Mouse (Mus musculus) monocyte, adult 5-6 weeks (primary cell): ENCODE data around the gene Fancc. TPM values are rescaled to one million over a fixed set of nuclear protein-coding genes. Genes with fewer than 3 reads are reported as not detected.

Experiments used
- ATAC-seq: fragments of 153-309, 156-312 bp; replicated peaks from 2 replicates; pipeline ENCODE4 v1.8.0; 2017; ENCODE audit warnings: mild to moderate bottlenecking; ENCODE audit not compliant: low TSS enrichment, insufficient number of reproducible peaks, severe bottlenecking, poor library complexity, low FRiP score
- total RNA-seq: library from RNA; stranded (forward); fragments of 200-1000, 200-491, 200-594 nt; gene quantifications from 3 replicates; pipeline ENCODE4 v1.2.3, GENCODE M21; 2017

Fancc gene
- total RNA-seq, 1 experiment from 2014 or later: 5.9 TPM

- no peak for ATAC-seq
Measured at GRCm38 (mm10) chr13:63305160-63306011, 191.7 kb downstream of the Fancc start.

GRCm38 (mm10) chr13:63304799-63305159 is 192.3 kb downstream of the Fancc start:
- no peak for ATAC-seq

GRCm38 (mm10) chr13:63304124-63304792 is 192.8 kb downstream of the Fancc start:
- no peak for ATAC-seq

GRCm38 (mm10) chr13:63302381-63302780 is 194.7 kb downstream of the Fancc start:
- ATAC-seq: no peak

- ATAC-seq: no peak
Measured at GRCm38 (mm10) chr13:63301764-63302209, 195.3 kb downstream of the Fancc start.

GRCm38 (mm10) chr13:63300929-63301328 is 196.1 kb downstream of the Fancc start:
- no peak for ATAC-seq

GRCm38 (mm10) chr13:63298931-63299330 is 198.1 kb downstream of the Fancc start:
- ATAC-seq: no peak

GRCm38 (mm10) chr13:63297933-63298332 is 199.1 kb downstream of the Fancc start:
- ATAC-seq: no peak

GRCm38 (mm10) chr13:63297003-63297402 is 200.1 kb downstream of the Fancc start:
- ATAC-seq: no peak

- ATAC-seq: no peak
Measured at GRCm38 (mm10) chr13:63296300-63296699, 200.8 kb downstream of the Fancc start.

- no peak for ATAC-seq
Measured at GRCm38 (mm10) chr13:63294359-63295193, 202.5 kb downstream of the Fancc start.

GRCm38 (mm10) chr13:63293647-63294046 is 203.4 kb downstream of the Fancc start:
- no peak for ATAC-seq

- ATAC-seq: no peak
Measured at GRCm38 (mm10) chr13:63291016-63291415, 206.1 kb downstream of the Fancc start.

GRCm38 (mm10) chr13:63290126-63290525 is 207.0 kb downstream of the Fancc start:
- no peak for ATAC-seq

- ATAC-seq: no peak
Measured at GRCm38 (mm10) chr13:63289687-63290086, 207.4 kb downstream of the Fancc start.

- ATAC-seq: no peak
Measured at GRCm38 (mm10) chr13:63289152-63289551, 207.9 kb downstream of the Fancc start.

GRCm38 (mm10) chr13:63286483-63287102 is 210.5 kb downstream of the Fancc start:
- no peak for ATAC-seq

GRCm38 (mm10) chr13:63284748-63285147 is 212.3 kb downstream of the Fancc start:
- ATAC-seq: no peak

GRCm38 (mm10) chr13:63283236-63283635 is 213.8 kb downstream of the Fancc start:
- ATAC-seq: no peak
